Mouse (Mus musculus) limb, embryonic 11.5 days (tissue): ENCODE data around the gene H2-Ob. TPM values are rescaled to one million over a fixed set of nuclear protein-coding genes. Genes with fewer than 3 reads are reported as not detected.
A peak's percentile ranks its signal among the peaks of the same experiment; 100 is the strongest.

Experiments used
- ATAC-seq: fragments of 200-750 bp; cut with Nextera tagmentation; 2 replicates; pipeline ENCODE4 v1.8.0; 2017; ENCODE audit warnings: low read depth; ENCODE audit not compliant: insufficient number of reproducible peaks, low FRiP score, low TSS enrichment
- DNase-seq: peaks from one replicate; pipeline ENCODE4 v3.0.0-alpha.2; 2015; ENCODE audit warnings: low spot score
- H3K27ac ChIP-seq: fragments of 300-500 bp; sonication (generic); replicated peaks from 2 replicates; pipeline ENCODE4 v1.5.1; 2014; ENCODE audit warnings: low read depth, mild to moderate bottlenecking, low read length
- H3K27me3 ChIP-seq: fragments of 300-500 bp; sonication (generic); 2 replicates; pipeline ENCODE4 v1.6.1; 2014; ENCODE audit warnings: mild to moderate bottlenecking, low read length, mixed read lengths; ENCODE audit not compliant: control insufficient read depth, insufficient read depth
- H3K36me3 ChIP-seq: fragments of 300-500 bp; sonication (generic); 2 replicates; pipeline ENCODE4 v1.6.1; 2014; ENCODE audit warnings: mild to moderate bottlenecking, low read length, moderate library complexity, mixed read lengths; ENCODE audit not compliant: control insufficient read depth, insufficient read depth
- H3K4me1 ChIP-seq: fragments of 300-500 bp; sonication (generic); 2 replicates; pipeline ENCODE4 v1.6.1; 2014; ENCODE audit warnings: low read length, mixed read lengths; ENCODE audit not compliant: control insufficient read depth, insufficient read depth
- H3K4me2 ChIP-seq: fragments of 300-500 bp; sonication (generic); 2 replicates; pipeline ENCODE4 v1.6.1; 2014; ENCODE audit warnings: low read depth, mild to moderate bottlenecking, moderate library complexity; ENCODE audit not compliant: severe bottlenecking
- H3K4me3 ChIP-seq: fragments of 300-500 bp; sonication (generic); 2 replicates; pipeline ENCODE4 v1.5.1; 2014; ENCODE audit warnings: low read depth, low read length
- H3K9ac ChIP-seq: fragments of 300-500 bp; sonication (generic); 2 replicates; pipeline ENCODE4 v1.6.1; 2014; ENCODE audit warnings: mild to moderate bottlenecking, low read length
- H3K9me3 ChIP-seq: fragments of 300-500 bp; sonication (generic); 2 replicates; pipeline ENCODE4 v1.6.1; 2016; ENCODE audit warnings: low read length; ENCODE audit not compliant: control insufficient read depth
- WGBS: fragments of 180-500 bp; shearing (Covaris S2); extraction: QIAGEN DNeasy Blood & Tissue Kit; methylation state at CpG from one replicate; pipeline ENCODE4 v1.1.7; 2014; 5-methylcytosine and 5-hydroxymethylcytosine counted together
- polyA plus RNA-seq: library from polyadenylated mRNA; unstranded; fragments of >200 nt; fragmentation: Nextera tagmentation; extraction: Ambion mirVana; gene quantifications from 2 replicates; pipeline ENCODE4 v1.2.1, GENCODE M21; 2014

Gene H2-Ob
- polyA plus RNA-seq, 1 experiment from 2014 or later: not detected

DNA sequence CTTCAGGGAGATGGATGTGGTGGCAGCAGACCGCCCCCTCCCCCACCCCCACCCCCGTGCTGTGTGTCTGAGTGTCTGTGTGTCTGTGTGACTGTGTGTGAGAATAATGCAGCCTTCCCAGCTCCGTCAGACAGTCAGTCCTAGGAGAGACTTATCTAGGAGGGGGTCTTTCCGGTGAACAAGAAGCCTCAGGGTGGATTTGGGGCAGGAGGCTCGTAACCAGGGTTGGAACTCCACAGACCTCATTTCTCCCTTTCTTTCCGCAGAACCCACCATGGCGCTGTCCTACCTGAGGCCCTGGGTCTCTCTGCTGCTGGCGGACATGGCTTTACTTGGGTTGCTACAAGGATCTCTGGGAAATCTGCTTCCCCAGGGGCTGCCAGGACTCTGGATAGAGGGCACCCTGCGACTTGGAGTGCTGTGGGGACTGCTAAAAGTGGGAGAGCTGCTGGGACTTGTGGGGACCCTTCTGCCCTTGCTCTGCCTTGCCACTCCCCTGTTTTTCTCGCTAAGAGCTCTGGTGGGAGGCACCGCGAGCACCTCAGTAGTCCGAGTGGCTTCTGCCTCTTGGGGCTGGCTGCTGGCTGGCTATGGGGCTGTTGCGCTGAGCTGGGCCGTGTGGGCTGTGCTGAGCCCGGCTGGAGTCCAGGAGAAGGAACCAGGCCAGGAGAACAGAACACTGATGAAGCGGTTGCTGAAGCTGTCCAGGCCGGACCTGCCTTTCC lies 33.5 kb upstream of the H2-Ob start:
- Histone ChIP-seq H3K36me3 (no peaks in the 10 kb centered on the region), H3K4me3 (peak overlapping the region; percentile 57), H3K9ac (peak overlapping the region; percentile 56; the same call in 1 of the 2 replicates), H3K9me3 (no peaks in the 10 kb centered on the region), H3K4me1 (no peaks in the 10 kb centered on the region), H3K27ac (no peak overlapping the region), H3K4me2 (peak overlapping the region; percentile 61), H3K27me3 (peaks cover 31% of the 10 kb centered on the region)
- DNase-seq: no peak
- WGBS: 12% methylated on average over 18 of the region's 18 CpGs
- no peak for ATAC-seq

DNA sequence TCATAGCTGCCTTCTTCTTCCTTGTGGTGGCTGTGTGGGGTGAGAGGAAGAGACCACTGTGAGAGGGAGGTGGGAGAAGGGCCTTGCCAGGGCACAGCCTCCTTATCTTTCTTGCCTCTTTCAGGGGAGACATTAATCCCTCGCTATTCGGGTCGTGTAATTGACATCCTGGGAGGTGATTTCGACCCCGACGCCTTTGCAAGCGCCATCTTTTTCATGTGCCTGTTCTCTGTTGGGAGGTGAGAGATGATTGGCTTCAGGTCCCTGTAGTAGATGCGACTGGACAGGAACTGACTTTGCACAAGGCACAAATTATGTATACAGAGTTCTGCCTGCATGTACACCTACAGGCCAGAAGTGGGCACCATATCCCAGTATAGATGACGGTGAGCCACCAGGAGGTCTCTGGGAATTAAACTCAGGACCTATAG lies 32.9 kb upstream of the H2-Ob start:
- no peak for DNase-seq
- peaks cover 33% of the 10 kb centered on the region for H3K27me3 ChIP-seq
- no peaks in the 10 kb centered on the region for H3K9me3 ChIP-seq
- H3K4me1 ChIP-seq: no peaks in the 10 kb centered on the region
- 26% methylated on average over 9 of the region's 9 CpGs for WGBS
- H3K4me3 ChIP-seq: no peak overlapping the region
- H3K4me2 ChIP-seq: no peak overlapping the region
- no peaks in the 10 kb centered on the region for H3K36me3 ChIP-seq
- H3K27ac ChIP-seq: no peak overlapping the region
- no peak for ATAC-seq
- H3K9ac ChIP-seq: no peak overlapping the region

DNA sequence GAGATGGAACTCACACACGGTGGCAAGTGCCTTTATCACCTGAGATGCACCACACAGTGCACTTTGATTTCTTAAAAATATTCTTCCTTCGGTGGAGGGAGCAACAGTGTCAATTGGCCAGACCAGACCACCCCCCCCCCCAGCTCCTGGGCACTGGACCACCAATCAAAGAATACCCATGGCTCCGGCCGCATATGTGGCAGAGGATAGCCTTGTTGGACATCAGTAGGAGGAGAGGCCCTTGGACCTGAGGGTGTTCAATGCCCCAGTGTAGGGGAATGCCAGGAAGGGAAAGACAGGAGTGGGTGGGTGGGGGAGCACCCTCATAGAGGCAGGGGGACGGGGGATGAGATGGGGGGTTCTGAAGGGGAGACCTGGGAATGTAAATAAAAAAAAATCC lies 32.0 kb upstream of the H2-Ob start:
- no peak overlapping the region for H3K27ac ChIP-seq

DNA sequence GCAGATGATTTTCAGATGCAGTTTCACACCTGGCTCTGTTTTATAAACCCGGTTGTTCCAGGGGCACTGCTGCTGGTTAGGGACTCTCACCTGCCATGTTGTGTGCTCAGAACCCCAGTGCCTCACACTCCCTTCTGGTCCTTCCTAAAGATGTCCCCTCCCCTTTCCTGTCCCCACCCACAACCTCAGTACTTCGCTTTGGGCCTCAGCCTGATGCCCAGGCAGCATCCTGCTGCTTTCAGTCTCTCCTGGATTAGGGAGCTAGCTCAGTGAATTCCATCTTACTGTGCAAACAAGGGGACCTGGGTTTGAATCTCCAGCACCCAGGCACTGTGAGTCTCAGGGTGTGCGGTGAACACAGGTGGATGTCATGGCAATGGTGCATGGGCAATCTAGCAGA lies 31.2 kb upstream of the H2-Ob start:
- Histone ChIP-seq H3K27me3 (peaks cover 43% of the 10 kb centered on the region), H3K27ac (no peak overlapping the region), H3K9me3 (no peaks in the 10 kb centered on the region), H3K4me3 (no peak overlapping the region), H3K36me3 (no peaks in the 10 kb centered on the region), H3K4me2 (no peak overlapping the region), H3K4me1 (no peaks in the 10 kb centered on the region), H3K9ac (no peak overlapping the region)
- 43% methylated on average over 3 of the region's 3 CpGs for WGBS
- DNase-seq (no peak), ATAC-seq (no peak)

More for the DNA sequence above, 32.0 kb upstream of the H2-Ob start:
- Histone ChIP-seq H3K9ac (no peak overlapping the region), H3K9me3 (no peaks in the 10 kb centered on the region), H3K36me3 (no peaks in the 10 kb centered on the region), H3K4me3 (no peak overlapping the region), H3K4me2 (no peak overlapping the region), H3K4me1 (no peaks in the 10 kb centered on the region), H3K27me3 (peaks cover 38% of the 10 kb centered on the region)
- DNase-seq (no peak), ATAC-seq (no peak)
- WGBS: 84% methylated on average over 5 of the region's 5 CpGs

DNA sequence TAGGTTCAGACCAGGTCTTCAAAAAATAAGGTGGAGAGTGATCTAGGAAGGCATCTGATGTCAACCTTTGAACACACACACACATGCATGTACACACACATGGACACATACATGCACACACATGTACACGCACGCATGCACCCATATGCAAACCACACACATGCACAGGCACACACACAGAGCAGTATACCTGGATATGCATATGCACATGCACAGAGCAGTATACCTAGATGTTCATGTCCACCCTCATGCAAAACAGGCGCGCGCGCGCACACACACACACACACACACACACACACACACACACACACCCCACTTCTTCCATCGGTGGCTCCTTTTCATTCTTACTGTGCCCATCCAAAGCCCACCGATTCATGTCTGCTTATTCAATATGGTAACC lies 30.8 kb upstream of the H2-Ob start:
- DNase-seq (no peak), ATAC-seq (no peak)
- H3K4me1 ChIP-seq: no peaks in the 10 kb centered on the region
- H3K9me3 ChIP-seq: no peaks in the 10 kb centered on the region
- peaks cover 47% of the 10 kb centered on the region for H3K27me3 ChIP-seq
- H3K4me2 ChIP-seq: no peak overlapping the region
- no peak overlapping the region for H3K9ac ChIP-seq
- H3K4me3 ChIP-seq: no peak overlapping the region
- no peak overlapping the region for H3K27ac ChIP-seq
- WGBS: 97% methylated on average over 9 of the region's 9 CpGs
- no peaks in the 10 kb centered on the region for H3K36me3 ChIP-seq

DNA sequence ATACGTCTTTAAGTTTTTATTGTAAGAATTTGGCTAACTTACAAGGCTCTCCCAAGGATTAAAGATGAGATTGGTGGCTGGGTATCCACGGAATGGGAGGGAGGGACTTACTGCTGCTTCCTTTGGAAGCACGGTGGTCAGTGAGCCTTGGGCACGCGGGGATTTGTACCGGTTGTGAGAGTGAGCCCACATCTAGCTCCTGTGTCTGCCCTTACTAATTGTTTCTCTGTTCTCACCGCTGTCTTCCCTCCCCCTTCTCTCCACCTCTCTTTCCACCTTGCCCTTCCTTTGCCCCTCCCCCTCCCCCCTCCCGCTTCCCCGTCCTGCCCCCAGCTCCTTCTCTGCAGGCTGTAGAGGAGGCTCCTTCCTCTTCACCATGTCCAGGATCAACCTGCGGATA lies 30.3 kb upstream of the H2-Ob start:
- H3K4me2 ChIP-seq: no peak overlapping the region
- WGBS: 20% methylated on average over 10 of the region's 10 CpGs
- ATAC-seq (no peak), DNase-seq (no peak)
- H3K4me3 ChIP-seq: no peak overlapping the region
- H3K27me3 ChIP-seq: peaks cover 53% of the 10 kb centered on the region
- H3K9me3 ChIP-seq: no peaks in the 10 kb centered on the region
- no peak overlapping the region for H3K9ac ChIP-seq
- H3K27ac ChIP-seq: no peak overlapping the region
- H3K36me3 ChIP-seq: no peaks in the 10 kb centered on the region
- H3K4me1 ChIP-seq: no peaks in the 10 kb centered on the region

DNA sequence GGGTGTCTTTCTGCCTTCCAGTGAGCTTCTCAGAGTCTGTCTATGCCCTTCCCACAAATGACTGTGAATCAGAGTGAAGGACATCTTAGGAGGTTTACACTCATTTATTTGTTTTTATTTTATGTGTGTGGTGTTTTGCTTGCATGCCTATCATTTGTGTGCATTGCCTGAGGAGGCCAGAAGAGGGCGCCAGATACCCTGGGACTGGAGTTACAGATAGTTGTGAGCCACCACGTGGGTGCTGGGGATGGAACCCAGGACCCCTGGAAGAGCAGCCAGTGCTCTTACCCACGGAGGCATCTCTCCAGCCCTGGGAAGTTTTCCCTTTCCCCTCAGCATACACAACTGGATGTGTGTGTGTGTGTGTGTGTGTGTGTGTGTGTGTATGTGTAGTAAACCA lies 29.0 kb upstream of the H2-Ob start:
- ATAC-seq: no peak
- Histone ChIP-seq H3K9ac (no peak overlapping the region), H3K4me1 (no peaks in the 10 kb centered on the region), H3K27ac (no peak overlapping the region), H3K4me2 (no peak overlapping the region), H3K9me3 (no peaks in the 10 kb centered on the region), H3K4me3 (no peak overlapping the region), H3K36me3 (no peaks in the 10 kb centered on the region), H3K27me3 (peaks cover 57% of the 10 kb centered on the region)
- 56% methylated on average over 3 of the region's 3 CpGs for WGBS
- no peak for DNase-seq

DNA sequence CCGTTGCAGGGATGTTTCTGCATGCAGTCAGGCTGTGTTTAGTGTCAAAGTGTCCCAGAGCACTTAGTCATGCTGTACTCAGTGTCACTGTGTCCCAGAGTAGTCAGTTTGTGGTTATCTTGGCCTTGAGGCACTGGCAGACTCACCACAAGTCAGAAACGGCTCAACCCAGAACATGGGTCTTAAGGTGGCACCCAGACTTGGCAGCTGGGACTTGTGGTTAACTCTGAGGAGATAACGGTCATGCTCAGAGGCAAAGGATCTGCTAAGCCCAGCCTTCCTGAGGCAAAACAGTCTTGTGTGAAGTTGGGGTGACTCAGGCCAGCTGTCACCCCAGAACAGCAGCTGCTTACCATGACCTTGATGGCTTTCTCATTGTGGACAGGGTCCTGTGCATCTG lies 28.1 kb upstream of the H2-Ob start:
- H3K4me2 ChIP-seq: no peak overlapping the region
- no peak overlapping the region for H3K27ac ChIP-seq
- no peak overlapping the region for H3K4me3 ChIP-seq
- DNase-seq (peak; percentile 17), ATAC-seq (no peak)
- H3K36me3 ChIP-seq: no peaks in the 10 kb centered on the region
- WGBS: 79% methylated on average over 3 of the region's 3 CpGs
- H3K9ac ChIP-seq: no peak overlapping the region
- H3K4me1 ChIP-seq: no peaks in the 10 kb centered on the region
- H3K27me3 ChIP-seq: peaks cover 49% of the 10 kb centered on the region
- no peaks in the 10 kb centered on the region for H3K9me3 ChIP-seq
